Mouse (Mus musculus) spleen, embryonic (tissue): ENCODE measurements at regions not wholly inside any gene's neighbourhood (a gene's known extent, or its start where the extent isn't known, plus 50 kb on each side); places are given as distances from the start of the nearest gene placed in this dataset.

Experiments
- CTCF ChIA-PET: fragments of 350-600 bp; sonication (Branson Sonifier 250); formaldehyde crosslinking; loops from one replicate; lab custom pipeline; 2022; lab: Charles Lee

GRCm38 (mm10) chr1:133981185-133981584 lies 55.9 kb upstream of the Fmod start:
- CTCF ChIA-PET: no interaction called here

- CTCF ChIA-PET: no interaction called here
These were observed 57.2 kb upstream of the Prelp start for GRCm38 (mm10) chr1:133978271-133978988.

GRCm38 (mm10) chr1:133977260-133977659 lies 56.0 kb upstream of the Prelp start:
- CTCF ChIA-PET: no interaction called here

GRCm38 (mm10) chr1:133973801-133974200 lies 52.6 kb upstream of the Prelp start:
- CTCF ChIA-PET: interaction anchor here (0.6 kb wide), 1 partner anchor 65 kb away, joined by 3 read pairs; no protein-coding TSS in a partner anchor

GRCm38 (mm10) chr1:133971290-133971689 lies 50.1 kb upstream of the Prelp start:
- CTCF ChIA-PET: no interaction called here
